Mouse (Mus musculus) forelimb bud, embryonic 11.5 days (tissue): ENCODE results near the gene Ppm1l.

Source experiments
- DNase-seq: peaks from one replicate; pipeline ENCODE4 v3.0.0-alpha.2; 2012; ENCODE audit warnings: low read depth, low spot score

Gene Ppm1l

GRCm38 (mm10) chr3:69333819-69334218, 17.2 kb downstream of the Ppm1l start:
- no peak for DNase-seq

GRCm38 (mm10) chr3:69340486-69340885, 23.8 kb downstream of the Ppm1l start:
- no peak for DNase-seq

GRCm38 (mm10) chr3:69340971-69341370, 24.3 kb downstream of the Ppm1l start:
- DNase-seq = no peak

GRCm38 (mm10) chr3:69341514-69341913, 24.9 kb downstream of the Ppm1l start:
- no peak for DNase-seq

GRCm38 (mm10) chr3:69342247-69342921, 25.7 kb downstream of the Ppm1l start:
- no peak for DNase-seq

- no peak for DNase-seq
These were observed 26.5 kb downstream of the Ppm1l start for GRCm38 (mm10) chr3:69343124-69343523.

- no peak for DNase-seq
These were observed 29.9 kb downstream of the Ppm1l start for GRCm38 (mm10) chr3:69346514-69346913.

GRCm38 (mm10) chr3:69348197-69348920, 31.7 kb downstream of the Ppm1l start:
- no peak for DNase-seq

GRCm38 (mm10) chr3:69348921-69349237, 32.2 kb downstream of the Ppm1l start:
- DNase-seq = no peak

GRCm38 (mm10) chr3:69349973-69350372, 33.3 kb downstream of the Ppm1l start:
- no peak for DNase-seq

- DNase-seq = no peak
These were observed 35.5 kb downstream of the Ppm1l start for GRCm38 (mm10) chr3:69352194-69352593.

- no peak for DNase-seq
These were observed 38.0 kb downstream of the Ppm1l start for GRCm38 (mm10) chr3:69354681-69355080.

GRCm38 (mm10) chr3:69356078-69356665, 39.5 kb downstream of the Ppm1l start:
- DNase-seq = no peak

- no peak for DNase-seq
These were observed 40.1 kb downstream of the Ppm1l start for GRCm38 (mm10) chr3:69356781-69357180.

GRCm38 (mm10) chr3:69357897-69358619, 41.4 kb downstream of the Ppm1l start:
- DNase-seq = peak; percentile 56

- no peak for DNase-seq
These were observed 41.9 kb downstream of the Ppm1l start for GRCm38 (mm10) chr3:69358620-69358964.

- DNase-seq = no peak
These were observed 43.7 kb downstream of the Ppm1l start for GRCm38 (mm10) chr3:69360263-69360895.

- DNase-seq = no peak
These were observed 45.1 kb downstream of the Ppm1l start for GRCm38 (mm10) chr3:69361487-69362349.

- DNase-seq = no peak
These were observed 45.7 kb downstream of the Ppm1l start for GRCm38 (mm10) chr3:69362350-69362790.

GRCm38 (mm10) chr3:69362906-69363305, 46.2 kb downstream of the Ppm1l start:
- DNase-seq = no peak

- DNase-seq = no peak
These were observed 47.5 kb downstream of the Ppm1l start for GRCm38 (mm10) chr3:69364151-69364550.
